Mouse (Mus musculus) thymus, postnatal 25 days (tissue): ENCODE measurements around the gene Evl.
A peak's percentile ranks its signal among the peaks of the same experiment; 100 is the strongest.
"Not testable (repeated sequence)": the region's sequence is repeated elsewhere in the genome, so short reads cannot be mapped to it uniquely, and the experiment has no call there.

ENCODE experiments used
- DNase-seq: peaks from one replicate; pipeline ENCODE4 v3.0.0; 2022

The Evl gene

DNA sequence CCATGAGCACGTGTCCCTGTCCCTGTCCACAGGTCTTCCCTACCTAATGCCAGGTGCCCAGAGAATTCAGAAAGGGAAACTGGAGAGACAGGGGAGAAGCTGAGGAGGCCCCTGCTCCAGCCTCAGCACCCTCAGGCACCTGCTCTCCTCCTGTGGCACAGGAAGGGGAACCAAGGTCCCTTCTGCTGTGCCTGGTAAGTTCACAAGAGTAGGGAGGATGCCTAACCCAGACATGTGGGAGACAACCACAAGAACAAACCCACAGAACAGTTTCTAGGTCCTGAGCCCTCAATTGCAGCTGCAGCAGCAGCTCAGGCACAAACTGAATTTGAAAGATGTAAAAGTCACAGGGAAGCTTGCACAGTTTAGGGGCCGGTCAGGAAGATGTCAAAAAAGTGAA, 146.7 kb downstream of the Evl start:
- peak; percentile 73 for DNase-seq

DNA sequence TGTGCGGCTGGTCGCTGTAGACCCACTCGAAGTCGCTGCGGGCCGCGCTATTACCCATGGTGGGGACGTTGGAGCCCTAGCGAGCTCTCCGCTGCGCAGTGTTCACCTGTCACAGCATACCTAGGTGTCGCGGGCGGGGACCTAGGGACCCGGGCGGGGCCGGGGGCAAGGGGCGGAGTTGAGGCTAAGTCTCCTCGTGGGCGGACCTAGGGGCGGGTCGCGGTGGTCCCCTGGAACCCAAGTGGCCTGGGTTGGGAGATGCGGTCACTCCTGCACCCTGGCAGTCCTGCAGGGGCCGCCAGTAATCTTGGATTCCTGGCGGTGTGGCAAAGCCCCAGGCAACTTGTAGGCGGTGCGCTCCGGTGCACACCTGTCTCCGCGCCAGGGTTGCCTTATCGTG, 147.7 kb downstream of the Evl start, which contains the start of gene Degs2:
Degs2 (minus strand) TSS at position 131 of the 400 bp plus-strand sequence.
- peak; percentile 51 for DNase-seq

DNA sequence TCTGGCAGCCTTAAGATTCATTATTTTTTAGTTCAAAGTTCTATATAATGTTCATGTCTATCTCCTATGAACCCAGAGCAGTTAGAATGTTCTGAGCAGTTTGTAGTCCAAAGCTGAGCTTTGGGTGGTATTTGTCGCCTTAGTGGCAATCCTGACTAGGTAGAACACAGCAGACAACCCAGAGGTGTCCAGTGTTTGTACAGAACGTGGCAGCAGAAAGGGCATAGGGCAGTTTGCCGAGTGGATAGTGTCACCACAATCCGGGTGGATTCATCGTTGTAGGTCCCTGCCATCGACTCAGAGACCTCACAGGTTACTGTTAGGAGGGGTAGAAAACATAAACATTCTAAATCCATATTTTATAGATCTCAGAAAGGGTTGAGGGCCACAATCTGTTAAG, 151.0 kb downstream of the Evl start:
- DNase-seq = no peak

DNA sequence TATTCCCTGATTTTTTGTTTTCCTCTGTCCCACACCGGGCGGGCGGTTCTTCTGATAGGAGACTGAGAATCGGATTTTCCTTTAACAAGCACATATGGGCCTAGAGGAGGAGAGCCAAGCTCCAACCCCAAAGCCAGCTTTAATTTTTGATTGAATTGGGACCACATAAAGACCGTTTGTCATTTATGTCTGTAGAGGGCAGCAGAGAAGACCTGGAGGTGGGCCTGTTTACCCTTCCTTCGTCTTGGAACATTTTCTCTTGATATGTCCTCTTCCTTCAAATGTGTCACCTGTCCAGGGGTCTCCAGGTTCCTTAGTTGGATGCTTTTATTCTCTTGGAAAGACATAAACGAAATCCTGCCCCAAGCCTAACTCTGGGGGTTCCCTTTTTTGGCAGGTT, 151.6 kb downstream of the Evl start:
- no peak for DNase-seq

DNA sequence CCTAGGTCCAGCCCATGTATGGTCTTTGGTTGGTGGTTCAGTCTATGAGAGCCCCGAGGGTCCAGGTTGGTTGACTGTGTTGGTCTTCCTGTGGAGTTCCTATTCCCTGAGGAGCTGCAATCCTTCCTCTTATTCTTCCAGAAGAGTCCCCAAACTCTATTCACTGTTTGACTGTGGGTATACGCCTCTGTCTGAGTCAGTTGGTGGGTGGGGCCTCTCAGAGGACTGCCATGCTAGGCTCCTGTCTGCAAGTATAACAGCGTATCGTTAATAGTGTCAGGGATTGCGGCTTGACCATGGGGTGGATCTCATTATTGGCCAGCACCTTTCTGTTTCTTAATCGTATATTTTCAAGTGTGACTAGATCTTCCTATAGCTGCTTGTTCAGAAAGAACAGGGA, 154.9 kb downstream of the Evl start:
- no peak for DNase-seq

DNA sequence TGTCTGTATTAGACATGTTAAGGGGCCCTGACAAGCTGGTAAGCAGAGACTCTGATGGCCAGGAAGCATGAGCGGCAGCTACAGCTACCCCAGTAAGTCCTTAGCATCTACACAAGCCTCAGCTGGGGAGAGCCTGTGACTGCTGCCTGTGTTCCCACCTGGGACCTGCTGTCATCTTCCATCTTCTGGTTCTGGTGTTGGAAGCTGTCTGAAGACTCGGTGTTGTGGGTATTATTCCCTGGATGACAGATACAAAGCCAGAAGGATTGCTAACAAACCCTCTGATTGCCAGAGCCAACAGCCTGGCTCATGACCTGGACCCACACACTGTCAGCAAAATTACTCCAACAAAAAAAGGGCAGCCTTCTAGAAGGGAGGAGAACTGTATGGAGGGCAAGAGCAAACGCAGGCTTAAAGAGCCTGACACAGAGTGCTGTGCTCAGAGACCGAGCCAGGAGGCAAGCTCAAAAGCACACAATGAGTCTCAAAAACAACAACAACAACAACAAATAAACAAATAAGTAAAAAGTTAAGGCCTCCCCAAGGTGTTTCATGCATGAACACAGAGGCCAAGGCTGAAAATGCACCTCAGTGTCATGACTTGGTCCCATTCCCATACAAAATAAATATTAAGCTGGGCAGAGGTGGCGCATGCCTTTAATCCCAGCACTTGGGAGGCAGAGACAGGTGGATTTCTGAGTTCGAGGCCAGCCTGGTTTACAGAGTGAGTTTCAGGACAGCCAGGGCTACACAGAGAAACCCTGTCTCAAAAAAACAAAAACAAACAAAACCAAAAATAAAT, 155.6 kb downstream of the Evl start:
- no peak for DNase-seq

DNA sequence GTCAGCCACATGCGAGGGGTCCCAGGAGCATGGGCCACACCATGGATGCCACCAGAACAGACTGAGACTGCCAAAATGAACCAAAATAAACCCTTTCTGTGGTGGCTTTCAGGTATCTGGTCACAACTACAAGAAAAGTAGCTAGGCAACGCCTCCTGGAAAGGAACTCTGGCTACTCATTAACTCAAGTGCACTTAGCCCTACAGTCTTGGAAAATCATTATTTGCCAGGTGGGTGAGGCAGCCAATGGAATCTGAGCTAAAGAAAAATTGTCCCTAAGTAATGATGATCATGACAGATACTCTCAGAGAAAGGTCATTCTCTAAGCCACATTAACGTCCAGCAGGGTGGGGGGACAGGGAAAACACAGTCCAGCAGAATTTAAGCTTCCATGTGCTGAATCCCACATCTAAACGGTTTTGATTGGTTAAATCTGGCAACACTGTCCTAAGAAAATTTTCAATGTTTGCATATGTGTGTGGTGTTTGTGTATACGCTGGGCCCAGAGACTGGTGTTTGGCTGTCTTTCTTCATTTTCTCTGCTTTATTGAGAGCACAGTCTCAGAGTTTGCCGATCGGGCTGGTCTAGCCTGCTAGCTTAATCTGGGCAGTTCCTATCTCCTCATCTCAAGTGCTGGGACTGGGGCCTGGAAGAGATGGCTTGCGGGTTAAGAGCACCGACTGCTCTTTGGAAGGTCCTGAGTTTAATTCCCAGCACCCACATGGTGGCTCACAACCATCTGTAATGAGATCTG, 156.5 kb downstream of the Evl start:
- no peak for DNase-seq

DNA sequence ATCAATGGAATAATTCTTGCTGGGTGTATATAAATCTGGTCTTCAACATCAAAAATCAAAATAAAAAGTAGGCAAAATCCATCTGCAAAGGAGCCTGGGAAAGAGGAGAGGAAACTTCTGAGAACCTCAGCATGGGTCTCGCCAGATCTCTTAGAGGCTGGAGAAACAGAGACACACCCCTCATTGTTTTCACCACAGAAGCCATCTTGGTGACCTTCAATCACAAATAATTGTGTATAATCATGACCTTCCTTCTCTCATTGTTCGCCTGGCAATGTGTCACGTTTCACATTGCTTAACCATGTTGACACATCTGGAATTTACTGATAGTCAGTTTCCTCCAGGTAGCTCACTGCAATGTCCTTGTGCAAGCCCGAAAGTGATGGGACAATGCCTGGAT, 158.0 kb downstream of the Evl start:
- no peak for DNase-seq

DNA sequence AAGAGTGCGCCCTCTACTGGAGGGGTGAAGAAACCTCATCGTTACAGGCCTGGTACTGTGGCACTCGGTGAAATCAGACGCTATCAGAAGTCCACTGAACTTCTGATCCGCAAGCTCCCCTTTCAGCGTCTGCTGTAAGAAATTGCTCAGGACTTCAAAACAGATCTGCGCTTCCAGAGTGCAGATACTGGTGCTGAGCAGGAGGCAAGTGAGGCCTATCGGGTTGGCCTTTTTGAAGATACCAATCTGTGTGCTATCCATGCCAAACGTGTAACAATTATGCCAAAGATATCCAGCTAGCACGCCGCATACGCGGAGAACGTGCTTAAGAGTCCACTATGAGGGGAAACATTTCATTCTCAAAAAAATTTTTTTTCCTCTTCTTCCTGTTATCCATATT, 159.5 kb downstream of the Evl start:
- DNase-seq = not testable (repeated sequence)

DNA sequence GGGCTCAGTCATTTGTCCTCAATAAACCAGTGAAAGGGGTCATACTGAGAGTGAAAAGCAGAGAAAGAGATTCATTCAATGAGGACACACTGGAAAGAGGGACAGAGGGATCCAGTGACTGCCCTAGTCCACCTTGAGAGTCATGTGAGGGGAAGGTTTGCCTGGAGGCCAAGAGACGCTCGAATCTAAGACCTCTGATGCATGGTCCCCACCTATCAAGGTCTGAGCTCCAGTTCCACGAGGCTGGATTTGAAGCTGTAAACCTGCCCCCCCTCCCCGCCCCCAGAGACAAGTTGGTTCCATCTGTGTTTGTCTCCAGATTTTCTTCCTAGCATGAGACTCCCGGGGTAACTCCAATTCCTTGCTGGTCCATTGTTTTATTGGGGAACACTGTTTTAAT, 161.3 kb downstream of the Evl start:
- no peak for DNase-seq

DNA sequence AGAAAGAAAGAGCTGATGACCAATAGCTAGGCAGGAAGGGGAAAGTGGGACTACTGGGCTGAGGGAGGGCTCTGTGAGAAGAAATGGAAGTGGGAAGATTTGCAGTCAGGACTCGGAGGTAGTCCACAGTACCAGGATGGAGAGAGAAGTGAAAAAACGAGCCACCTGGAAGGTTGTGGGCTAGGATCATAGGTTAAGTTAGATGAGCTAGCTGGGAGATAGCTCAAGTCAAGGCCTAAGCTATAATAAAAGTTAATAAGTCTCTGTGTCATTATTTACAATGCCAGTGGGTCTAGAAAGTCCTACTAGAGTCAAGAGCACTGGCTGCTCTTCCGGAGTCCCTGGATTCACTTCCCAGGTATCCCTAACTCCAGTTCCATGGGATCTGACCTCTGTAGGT, 164.0 kb downstream of the Evl start:
- DNase-seq = no peak

DNA sequence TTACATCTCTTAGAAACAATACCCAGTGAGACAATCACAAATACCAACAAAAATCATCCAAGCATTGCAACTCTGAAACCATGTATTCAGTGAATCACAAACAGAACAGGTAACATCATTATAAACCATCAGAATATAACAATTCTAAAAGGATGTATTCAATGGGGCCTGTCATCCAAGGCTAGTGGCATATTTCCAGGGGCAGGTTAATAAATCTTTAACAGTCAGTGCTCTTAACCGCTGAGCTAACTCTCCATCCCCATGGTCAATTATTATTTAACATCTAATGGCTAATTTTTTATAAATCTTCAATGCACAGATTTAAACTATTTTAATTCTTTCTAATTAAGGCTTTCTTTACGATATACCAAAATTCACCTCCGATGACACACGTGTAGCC, 167.9 kb downstream of the Evl start:
- no peak for DNase-seq

DNA sequence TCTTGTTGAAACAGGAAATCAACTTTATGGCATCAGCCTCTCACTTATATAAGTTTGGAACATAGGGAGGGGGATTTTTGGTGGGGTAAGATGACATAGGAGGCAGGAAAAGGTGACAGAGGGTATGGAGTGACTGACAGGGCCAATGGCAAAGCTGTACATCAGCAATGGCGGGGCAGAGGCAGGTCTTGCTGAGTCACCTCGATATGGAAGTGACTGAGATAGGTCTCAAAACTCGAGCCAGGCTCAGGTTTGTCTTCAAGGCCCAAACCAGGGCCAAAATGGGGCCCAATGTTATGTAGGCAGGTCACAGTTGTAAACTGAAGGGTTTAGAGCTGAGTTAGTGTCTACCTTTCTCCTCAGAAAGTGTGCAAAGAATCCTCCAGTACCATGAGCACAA, 169.3 kb downstream of the Evl start:
- DNase-seq = no peak

DNA sequence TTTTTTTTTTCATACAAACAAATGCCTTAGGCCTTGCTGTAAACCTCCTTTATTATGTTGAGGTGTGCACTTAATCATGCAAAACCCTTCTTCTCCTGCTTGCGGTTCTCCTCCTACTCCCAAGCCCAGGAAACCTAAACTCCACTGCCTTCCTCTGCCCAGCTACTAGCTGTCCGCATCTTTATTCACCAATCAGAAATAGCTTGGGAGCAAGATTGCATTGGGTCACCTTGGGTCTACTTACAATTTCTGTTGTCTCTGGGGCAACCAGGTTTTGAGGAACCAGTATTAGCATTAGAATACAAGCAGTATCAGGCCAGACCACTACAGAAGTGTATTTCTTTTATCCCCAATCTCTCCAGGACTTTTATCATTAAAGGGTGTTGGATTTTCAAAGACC, 179.9 kb downstream of the Evl start:
- no peak for DNase-seq

DNA sequence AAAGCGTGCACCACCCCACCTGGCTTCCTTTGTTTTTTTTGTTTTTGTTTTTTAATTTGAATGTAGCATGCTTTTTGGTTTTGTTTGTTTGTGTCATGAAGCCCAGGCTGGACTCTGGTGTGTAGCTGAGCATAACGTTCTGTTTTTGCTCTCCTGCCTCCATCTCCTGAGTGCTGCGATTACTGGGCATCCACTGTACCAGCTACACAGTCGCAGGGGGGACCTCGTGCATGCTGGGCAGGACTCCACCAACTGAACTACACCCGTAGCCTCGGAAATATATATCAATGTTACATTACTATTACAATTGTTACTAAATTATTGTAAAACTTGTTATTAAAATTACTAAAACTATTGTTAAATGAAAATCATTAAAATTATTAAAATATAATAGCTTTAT, 183.3 kb downstream of the Evl start:
- no peak for DNase-seq
